Mouse (Mus musculus) stomach, embryonic 15.5 days (tissue): Measurements from ENCODE around the gene Exoc2. TPM values are rescaled to one million over a fixed set of nuclear protein-coding genes. Genes with fewer than 3 reads are reported as not detected.

Source experiments
- ATAC-seq: fragments of 200-750 bp; cut with Nextera tagmentation; 2 replicates; pipeline ENCODE4 v1.8.0; 2017; ENCODE audit warnings: low read depth, moderate number of reproducible peaks, moderate TSS enrichment; ENCODE audit not compliant: insufficient read depth, low FRiP score
- H3K27ac ChIP-seq: fragments of 300-500 bp; sonication (generic); 2 replicates; pipeline ENCODE4 v1.5.1; 2015; ENCODE audit warnings: mild to moderate bottlenecking, inconsistent platforms
- H3K27me3 ChIP-seq: fragments of 300-500 bp; sonication (generic); replicated peaks from 2 replicates; pipeline ENCODE4 v1.6.1; 2015; ENCODE audit warnings: inconsistent platforms
- H3K36me3 ChIP-seq: fragments of 300-500 bp; sonication (generic); 2 replicates; pipeline ENCODE4 v1.6.1; 2015; ENCODE audit warnings: inconsistent platforms
- H3K4me1 ChIP-seq: fragments of 300-500 bp; sonication (generic); 2 replicates; pipeline ENCODE4 v1.6.1; 2015; ENCODE audit warnings: inconsistent platforms
- H3K4me2 ChIP-seq: fragments of 300-500 bp; sonication (generic); 2 replicates; pipeline ENCODE4 v1.6.1; 2015; ENCODE audit warnings: mild to moderate bottlenecking, inconsistent platforms
- H3K4me3 ChIP-seq: fragments of 300-500 bp; sonication (generic); replicated peaks from 2 replicates; pipeline ENCODE4 v1.5.1; 2015; ENCODE audit warnings: inconsistent platforms
- H3K9ac ChIP-seq: fragments of 300-500 bp; sonication (generic); 2 replicates; pipeline ENCODE4 v1.6.1; 2015; ENCODE audit warnings: inconsistent platforms
- H3K9me3 ChIP-seq: fragments of 300-500 bp; sonication (generic); 2 replicates; pipeline ENCODE4 v1.6.1; 2016; ENCODE audit warnings: inconsistent platforms
- WGBS: fragments of 180-500 bp; shearing (Covaris S2); methylation state at CpG from one replicate; pipeline ENCODE4 v1.1.7; 2015; 5-methylcytosine and 5-hydroxymethylcytosine counted together
- polyA plus RNA-seq: library from polyadenylated mRNA; unstranded; fragments of >200 nt; fragmentation: Nextera tagmentation; extraction: Ambion mirVana; gene quantifications from 2 replicates; pipeline ENCODE4 v1.2.1, GENCODE M21; 2015

Gene Exoc2
- polyA plus RNA-seq = 26.6 and 29.1 TPM in 2 replicates

DNA sequence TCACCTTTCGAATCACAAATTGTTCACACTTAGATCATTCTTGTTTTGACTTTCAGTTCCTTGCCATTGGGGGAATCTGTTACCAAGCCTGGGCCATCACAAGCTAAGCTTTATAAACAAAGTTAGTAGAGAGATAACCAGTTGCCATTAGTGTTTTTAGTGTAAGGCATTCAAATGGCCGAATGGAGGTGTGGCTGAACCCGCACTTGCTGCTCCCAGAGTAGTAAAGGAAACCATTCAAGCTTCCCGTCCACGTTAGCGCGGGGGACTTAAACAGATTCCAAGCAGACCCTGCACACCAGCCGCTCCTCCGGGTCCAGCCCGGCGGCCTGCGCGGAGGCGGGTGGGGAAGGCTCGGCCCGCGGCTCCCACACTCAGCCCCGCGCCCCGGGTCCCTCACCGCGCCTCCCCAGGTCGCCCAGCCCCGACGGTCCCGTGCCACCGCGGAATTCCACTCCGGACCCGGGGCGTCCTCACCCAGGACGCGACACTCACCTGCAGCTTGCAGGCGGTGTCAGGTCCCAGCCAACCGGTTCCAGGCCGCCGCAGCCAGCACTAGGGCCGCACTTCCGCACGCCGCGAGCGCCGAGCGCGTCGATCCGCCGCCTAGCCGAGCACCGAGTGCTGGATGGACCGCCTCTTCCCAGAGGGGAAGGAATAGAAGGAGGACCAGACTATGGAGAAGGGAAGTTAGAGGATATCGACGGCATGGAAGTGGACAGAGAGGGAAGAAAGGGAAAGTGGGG, at the start of gene Exoc2, which contains the start of gene Gm5447:
Gene Exoc2, minus strand, starts transcription at position 593 of the 746 bp plus-strand sequence.
Gene Gm5447, plus strand, starts transcription at position 704 of the 746 bp plus-strand sequence.
- H3K4me2 ChIP-seq = peak within 1 kb of the TSS; percentile 55
- H3K27ac ChIP-seq = peak within 1 kb of the TSS; percentile 84
- no peaks in the 10 kb centered on the region for H3K36me3 ChIP-seq
- no peaks in the 10 kb centered on the region for H3K9me3 ChIP-seq
- H3K4me3 ChIP-seq = peak within 1 kb of the TSS; percentile 90
- under 1% methylated on average over 54 of the region's 54 CpGs for WGBS
- ATAC-seq = peak; percentile 96
- H3K9ac ChIP-seq = peak within 1 kb of the TSS; percentile 80
- 0 out of 2 replicates have a peak, but pooled peaks cover 2% of the 10 kb centered on the region for H3K4me1 ChIP-seq
- H3K27me3 ChIP-seq = no peaks in the 10 kb centered on the region

DNA sequence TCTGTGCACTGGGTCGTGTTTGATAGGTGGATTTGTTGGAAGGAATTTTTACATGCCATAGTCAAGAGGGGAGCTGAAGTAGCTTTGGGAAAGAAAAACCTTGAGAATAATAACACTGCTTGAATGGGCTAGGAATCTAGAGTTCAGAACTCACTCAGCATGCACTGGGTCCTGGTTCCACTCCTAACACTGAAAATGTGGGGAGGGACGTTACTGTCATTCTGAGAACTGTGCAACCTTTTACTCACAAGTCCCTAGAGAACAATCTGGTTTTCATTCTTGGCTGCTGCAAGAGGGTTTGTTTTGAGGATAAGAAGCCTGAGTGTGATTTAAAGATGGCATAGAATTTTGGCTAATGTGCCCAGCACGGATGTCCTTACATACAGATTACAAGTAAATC, 49.8 kb upstream of the Exoc2 start:
- no peaks in the 10 kb centered on the region for H3K36me3 ChIP-seq
- no peak overlapping the region for H3K4me3 ChIP-seq
- 73% methylated on average over 3 of the region's 3 CpGs for WGBS
- no peak overlapping the region for H3K9ac ChIP-seq
- no peaks in the 10 kb centered on the region for H3K4me1 ChIP-seq
- H3K9me3 ChIP-seq = no peaks in the 10 kb centered on the region
- H3K27me3 ChIP-seq = no peaks in the 10 kb centered on the region
- no peak overlapping the region for H3K4me2 ChIP-seq
- ATAC-seq = no peak
- no peak overlapping the region for H3K27ac ChIP-seq

DNA sequence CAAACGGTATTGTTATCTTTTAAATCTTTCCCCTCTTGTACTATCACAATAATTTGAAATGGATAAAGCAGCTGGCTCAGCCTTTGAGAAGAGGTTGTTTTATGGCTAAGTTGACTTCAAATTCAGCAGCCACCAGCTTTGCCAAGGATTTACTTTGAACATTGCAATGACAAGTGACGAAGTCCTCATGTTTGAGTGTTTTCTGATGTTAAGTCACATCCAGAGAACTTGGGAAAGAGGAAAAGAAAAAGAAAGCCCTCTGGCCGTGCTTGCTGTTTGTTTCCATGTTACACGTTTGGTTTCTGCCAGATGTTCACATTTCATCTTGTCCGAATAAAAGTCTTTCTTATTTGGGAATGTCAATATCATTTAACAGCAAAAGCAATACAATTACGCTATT, 48.0 kb upstream of the Exoc2 start:
- 30% methylated on average over 6 of the region's 6 CpGs for WGBS
- H3K27me3 ChIP-seq = no peaks in the 10 kb centered on the region
- H3K27ac ChIP-seq = no peak overlapping the region
- H3K36me3 ChIP-seq = no peaks in the 10 kb centered on the region
- ATAC-seq = no peak
- H3K4me1 ChIP-seq = no peaks in the 10 kb centered on the region
- no peak overlapping the region for H3K4me3 ChIP-seq
- H3K9me3 ChIP-seq = no peaks in the 10 kb centered on the region
- no peak overlapping the region for H3K9ac ChIP-seq
- H3K4me2 ChIP-seq = no peak overlapping the region

DNA sequence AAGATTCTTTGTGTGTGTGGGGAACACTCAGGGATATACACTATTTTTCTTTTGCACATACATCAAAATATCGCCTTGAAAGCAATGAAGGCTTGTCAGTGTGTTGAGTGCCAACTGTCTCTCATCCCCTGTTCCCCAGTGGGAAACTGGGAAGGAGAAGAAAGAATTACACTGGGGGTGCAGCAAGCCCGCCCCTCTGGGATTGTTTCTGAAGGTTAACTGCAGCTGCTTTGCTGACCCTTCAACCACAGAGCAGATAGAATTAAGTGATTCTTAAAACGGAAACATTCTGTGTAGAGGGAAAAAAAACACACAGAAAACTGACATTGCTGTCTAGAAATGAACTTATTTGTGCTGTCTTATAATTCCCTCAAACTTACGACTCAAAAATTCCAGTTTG, 47.6 kb upstream of the Exoc2 start:
- Histone ChIP-seq H3K27me3 (no peaks in the 10 kb centered on the region), H3K4me1 (no peaks in the 10 kb centered on the region), H3K36me3 (no peaks in the 10 kb centered on the region), H3K9ac (no peak overlapping the region), H3K4me3 (no peak overlapping the region), H3K9me3 (no peaks in the 10 kb centered on the region), H3K4me2 (no peak overlapping the region), H3K27ac (no peak overlapping the region)
- ATAC-seq = no peak
- 38% methylated on average over 4 of the region's 4 CpGs for WGBS

- ATAC-seq = no peak
- H3K27me3 ChIP-seq = no peaks in the 10 kb centered on the region
- no peaks in the 10 kb centered on the region for H3K36me3 ChIP-seq
- no peaks in the 10 kb centered on the region for H3K9me3 ChIP-seq
- no peak overlapping the region for H3K4me3 ChIP-seq
- no peak overlapping the region for H3K27ac ChIP-seq
- no peaks in the 10 kb centered on the region for H3K4me1 ChIP-seq
- H3K9ac ChIP-seq = no peak overlapping the region
- no peak overlapping the region for H3K4me2 ChIP-seq
- WGBS = 90% methylated on average over 3 of the region's 3 CpGs
These were observed 43.7 kb upstream of the Exoc2 start for GRCm38 (mm10) chr13:31017545-31017944.

DNA sequence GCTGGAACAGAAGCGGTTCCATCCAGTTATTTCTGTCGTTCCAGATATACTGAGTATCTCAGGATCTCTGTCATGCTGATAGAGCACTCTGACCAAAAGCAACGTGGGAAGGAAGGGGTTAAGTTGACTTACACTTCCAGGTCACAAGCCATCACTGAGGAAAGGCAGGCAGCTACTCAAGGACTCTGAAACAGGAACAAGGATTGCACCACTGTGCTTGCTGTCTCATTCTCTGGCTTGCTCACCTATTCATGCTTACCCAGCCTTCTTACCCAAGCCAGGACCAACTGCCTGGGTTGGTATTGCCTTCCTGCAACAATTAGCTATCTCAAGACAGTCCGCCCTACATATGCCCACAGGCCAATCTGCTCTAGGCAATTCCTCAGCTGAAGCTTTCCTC, 31.1 kb upstream of the Exoc2 start:
- Histone ChIP-seq H3K9me3 (no peaks in the 10 kb centered on the region), H3K9ac (no peak overlapping the region), H3K4me3 (no peak overlapping the region; the same call in 1 of the 2 replicates), H3K36me3 (no peaks in the 10 kb centered on the region), H3K4me1 (no peaks in the 10 kb centered on the region), H3K27me3 (no peaks in the 10 kb centered on the region), H3K27ac (no peak overlapping the region), H3K4me2 (peak overlapping the region; percentile 44; the same call in 1 of the 2 replicates)
- WGBS = 54% methylated on average over 4 of the region's 4 CpGs
- no peak for ATAC-seq

- no peak for ATAC-seq
- H3K36me3 ChIP-seq = no peaks in the 10 kb centered on the region
- no peak overlapping the region for H3K9ac ChIP-seq
- peak overlapping the region; percentile 44 for H3K4me2 ChIP-seq
- no peaks in the 10 kb centered on the region for H3K4me1 ChIP-seq
- no peaks in the 10 kb centered on the region for H3K27me3 ChIP-seq
- no peaks in the 10 kb centered on the region for H3K9me3 ChIP-seq
- WGBS = 31% methylated on average over 12 of the region's 12 CpGs
- H3K27ac ChIP-seq = no peak overlapping the region
- H3K4me3 ChIP-seq = no peak overlapping the region; the same call in 1 of the 2 replicates
These were observed 30.6 kb upstream of the Exoc2 start for GRCm38 (mm10) chr13:31004458-31004857.

DNA sequence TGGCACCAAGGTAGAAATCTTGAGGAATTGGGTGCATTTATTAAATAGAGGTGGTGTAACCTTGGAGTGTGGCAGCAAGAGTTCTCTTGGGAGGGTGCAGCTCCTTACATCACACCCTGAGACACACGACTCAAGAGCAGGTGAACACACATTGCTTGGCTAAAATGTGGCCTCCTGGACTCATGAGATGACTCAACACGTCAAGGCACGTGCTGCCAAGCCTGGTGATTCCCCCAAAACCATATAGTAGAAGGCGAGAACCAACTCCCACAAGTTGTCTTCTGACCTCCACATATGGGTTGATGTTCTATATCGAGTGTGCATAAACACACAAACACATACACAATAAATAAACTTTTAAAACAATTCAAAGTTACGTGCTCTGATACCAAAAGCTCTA, 25.9 kb upstream of the Exoc2 start:
- 81% methylated on average over 6 of the region's 6 CpGs for WGBS
- Histone ChIP-seq H3K4me3 (no peak overlapping the region), H3K27me3 (no peaks in the 10 kb centered on the region), H3K9ac (no peak overlapping the region), H3K4me2 (no peak overlapping the region), H3K9me3 (no peaks in the 10 kb centered on the region), H3K27ac (no peak overlapping the region), H3K4me1 (no peaks in the 10 kb centered on the region), H3K36me3 (no peaks in the 10 kb centered on the region)
- ATAC-seq = no peak

GRCm38 (mm10) chr13:30997526-30998253, 23.8 kb upstream of the Exoc2 start:
- H3K4me3 ChIP-seq = no peak overlapping the region
- H3K4me1 ChIP-seq = no peaks in the 10 kb centered on the region
- 82% methylated on average over 8 of the region's 8 CpGs for WGBS
- H3K4me2 ChIP-seq = no peak overlapping the region
- no peaks in the 10 kb centered on the region for H3K27me3 ChIP-seq
- H3K9ac ChIP-seq = no peak overlapping the region
- H3K27ac ChIP-seq = no peak overlapping the region
- H3K9me3 ChIP-seq = no peaks in the 10 kb centered on the region
- no peaks in the 10 kb centered on the region for H3K36me3 ChIP-seq
- no peak for ATAC-seq

DNA sequence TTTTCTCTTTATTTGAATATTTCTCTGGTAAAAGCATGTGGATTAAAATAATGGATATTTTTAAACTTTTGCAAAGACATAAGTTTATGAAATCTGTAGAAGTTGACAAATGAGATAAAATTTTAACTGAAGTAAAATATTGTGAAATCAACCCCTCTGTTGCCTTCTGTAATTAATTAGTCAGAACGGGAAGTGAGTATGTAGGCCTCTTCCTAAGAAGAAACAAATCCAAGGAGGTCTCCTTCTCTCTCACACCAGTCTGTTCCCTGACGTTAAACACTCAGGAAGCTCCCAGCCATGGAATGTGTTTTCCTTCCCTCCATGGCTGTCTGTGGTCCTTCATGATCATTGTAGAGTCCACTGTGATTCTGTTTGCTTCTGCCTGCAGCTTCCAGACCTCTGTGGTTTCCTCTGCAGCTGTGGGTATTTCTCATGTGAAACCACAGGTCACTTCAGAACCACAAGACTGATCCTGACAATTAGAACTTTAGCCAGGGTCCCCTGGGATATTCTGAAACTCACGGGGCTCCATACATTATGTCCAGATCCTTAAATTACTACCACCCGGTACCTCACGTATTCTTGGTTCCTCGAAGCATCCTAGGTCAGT, 20.5 kb upstream of the Exoc2 start:
- no peak overlapping the region for H3K4me2 ChIP-seq
- no peaks in the 10 kb centered on the region for H3K9me3 ChIP-seq
- WGBS = 67% methylated on average over 6 of the region's 6 CpGs
- H3K27ac ChIP-seq = no peak overlapping the region
- H3K27me3 ChIP-seq = no peaks in the 10 kb centered on the region
- no peak overlapping the region for H3K4me3 ChIP-seq
- no peak overlapping the region for H3K9ac ChIP-seq
- H3K4me1 ChIP-seq = 0 out of 2 replicates have a peak, but pooled peaks cover 6% of the 10 kb centered on the region
- no peak for ATAC-seq
- H3K36me3 ChIP-seq = no peaks in the 10 kb centered on the region

- whole genome bisulfite sequencing = 29% methylated on average over 3 of the region's 3 CpGs
- no peak for ATAC-seq
- no peak overlapping the region for H3K4me2 ChIP-seq
- H3K27me3 ChIP-seq = no peaks in the 10 kb centered on the region
- no peak overlapping the region for H3K4me3 ChIP-seq
- H3K9ac ChIP-seq = no peak overlapping the region
- H3K27ac ChIP-seq = no peak overlapping the region
- no peaks in the 10 kb centered on the region for H3K9me3 ChIP-seq
- H3K4me1 ChIP-seq = 0 out of 2 replicates have a peak, but pooled peaks cover 6% of the 10 kb centered on the region
- no peaks in the 10 kb centered on the region for H3K36me3 ChIP-seq
These were observed 19.9 kb upstream of the Exoc2 start for GRCm38 (mm10) chr13:30993819-30994218.

DNA sequence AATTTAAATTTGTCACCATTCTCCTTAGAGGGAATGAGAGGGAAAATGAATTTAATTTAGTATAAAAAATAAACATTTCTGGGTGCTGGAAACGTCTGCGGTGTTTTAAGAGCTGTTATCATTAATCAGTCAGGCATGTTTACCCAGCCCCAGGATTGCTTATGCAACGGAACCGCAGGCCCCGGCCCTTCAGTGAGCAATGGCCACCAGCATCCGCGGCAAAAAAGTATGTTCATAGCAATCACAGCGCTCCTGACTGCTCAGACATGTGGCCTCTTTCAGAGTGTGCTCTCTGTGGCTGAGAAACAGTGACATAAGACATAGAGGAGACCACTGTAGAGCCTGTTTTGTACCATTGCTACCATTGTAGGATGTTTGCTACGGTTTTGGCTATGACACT, 16.3 kb upstream of the Exoc2 start:
- ATAC-seq = peak; percentile 63; the same call in 1 of the 2 replicates
- 25% methylated on average over 9 of the region's 9 CpGs for WGBS
- H3K4me3 ChIP-seq = no peak overlapping the region
- no peak overlapping the region for H3K9ac ChIP-seq
- H3K4me2 ChIP-seq = no peak overlapping the region
- 0 out of 2 replicates have a peak, but pooled peaks cover 10% of the 10 kb centered on the region for H3K4me1 ChIP-seq
- H3K9me3 ChIP-seq = no peaks in the 10 kb centered on the region
- H3K27ac ChIP-seq = peak overlapping the region; percentile 3; the same call in 1 of the 2 replicates
- H3K27me3 ChIP-seq = no peaks in the 10 kb centered on the region
- H3K36me3 ChIP-seq = no peaks in the 10 kb centered on the region
